Comparison of ENCODE assay signal across 8 mouse cellular contexts in genomic region chr2:165818985-165819948, GRCm38 (mm10).
DNase-seq lines count a peak whose midpoint lies in the region; ATAC-seq and TF ChIP-seq lines count a peak whose summit lies in the region.

No protein-coding gene starts in this region.

- H3K27me3 ChIP-seq in forebrain, embryonic 16.5 days (replicated peaks; ENCODE audit: control insufficient read depth, insufficient read depth, low read length) = no peaks in the 10 kb centered on the region
- no peaks in the 10 kb centered on the region for H3K27me3 ChIP-seq in lung, embryonic 14.5 days (ENCODE audit: insufficient read depth, low read length)

- peak; percentile 70 for ATAC-seq in forebrain, embryonic 16.5 days
- ATAC-seq in hematopoietic stem cell, adult 5-6 weeks (replicated peaks in 1 of 2; ENCODE audit: insufficient read depth in 1 of 2, low FRiP score in 2 of 2, low TSS enrichment in 1 of 2, low read depth in 1 of 2, poor library complexity in 2 of 2, severe bottlenecking in 2 of 2) = peak; percentile 66 to 70
- peak; percentile 76 for ATAC-seq in lung, embryonic 14.5 days (ENCODE audit: insufficient read depth)

- no peaks in the 10 kb centered on the region for H3K9me3 ChIP-seq in forebrain, embryonic 16.5 days (ENCODE audit: control insufficient read depth, low read length)
- H3K9me3 ChIP-seq in lung, embryonic 14.5 days (ENCODE audit: low read depth, low read length) = no peaks in the 10 kb centered on the region

- no peak overlapping the region for H3K4me2 ChIP-seq in forebrain, embryonic 16.5 days (ENCODE audit: low read length)
- no peak overlapping the region for H3K4me2 ChIP-seq in lung, embryonic 14.5 days

- H3K4me1 ChIP-seq in forebrain, embryonic 16.5 days (replicated peaks; ENCODE audit: control insufficient read depth, insufficient read depth, low read length) = no peaks in the 10 kb centered on the region; the same call in 1 of the 2 replicates
- no peaks in the 10 kb centered on the region for H3K4me1 ChIP-seq in lung, embryonic 14.5 days (ENCODE audit: insufficient read depth)

- H3K4me3 ChIP-seq in forebrain, embryonic 16.5 days (replicated peaks; ENCODE audit: low read length) = no peak overlapping the region
- H3K4me3 ChIP-seq in layer of hippocampus, adult 2 months = no peak overlapping the region
- no peak overlapping the region for H3K4me3 ChIP-seq in lung, embryonic 14.5 days (ENCODE audit: low read depth, low read length)

- 75% methylated on average over 10 of the region's 10 CpGs for WGBS in forebrain, embryonic 16.5 days
- WGBS in lung, embryonic 14.5 days = 73% methylated on average over 10 of the region's 10 CpGs

- peaks cover 14% of the 10 kb centered on the region for H3K36me3 ChIP-seq in forebrain, embryonic 16.5 days (ENCODE audit: control insufficient read depth, insufficient read depth)
- H3K36me3 ChIP-seq in lung, embryonic 14.5 days (ENCODE audit: insufficient read depth) = peaks cover 93% of the 10 kb centered on the region

- no peak overlapping the region for H3K9ac ChIP-seq in forebrain, embryonic 16.5 days (replicated peaks; ENCODE audit: low read depth, low read length)
- no peak overlapping the region for H3K9ac ChIP-seq in lung, embryonic 14.5 days

- H3K27ac ChIP-seq in forebrain, embryonic 16.5 days (ENCODE audit: low read length) = no peak overlapping the region
- H3K27ac ChIP-seq in layer of hippocampus, adult 2 months = peak overlapping the region; percentile 90
- no peak overlapping the region for H3K27ac ChIP-seq in lung, embryonic 14.5 days (ENCODE audit: low read depth)

- DNase-seq in Muller cell, postnatal 12 days (ENCODE audit: inconsistent ontology term) = peak; percentile 56
- peak; percentile 72 for DNase-seq in cerebellum, adult 11-12 months
- DNase-seq in layer of hippocampus, adult 2 months (ENCODE audit: low spot score in 2 of 2) = peak; percentile 75 to 76
- DNase-seq in lung, embryonic 14.5 days = peak; percentile 92
- DNase-seq in retina, adult 2 months (ENCODE audit: low read depth, low spot score) = peak; percentile 64
- DNase-seq in yolk sac, embryonic 10.5 days (ENCODE audit: low spot score) = peak; percentile 49

- peak; percentile 95 for TF ChIP-seq CTCF in layer of hippocampus, adult 2 months (conservative IDR thresholded peaks at IDR 0.05)
- TF ChIP-seq CTCF in lung, embryonic 14.5 days (IDR thresholded peaks at IDR 0.05; ENCODE audit: low read depth) = peak; percentile 95
